Mouse (Mus musculus): ENCODE measurements at regions not wholly inside any gene's neighbourhood (a gene's known extent, or its start where the extent isn't known, plus 50 kb on each side); places are given as distances from the start of the nearest gene placed in this dataset.
A peak's percentile ranks its signal among the peaks of the same experiment; 100 is the strongest.
"Not testable (repeated sequence)": the region's sequence is repeated elsewhere in the genome, so short reads cannot be mapped to it uniquely, and the experiment has no call there.

GRCm38 (mm10) chr10:108111398-108111797 is 50.6 kb upstream of the Ppp1r12a start:
- no peak for DNase-seq

GRCm38 (mm10) chr10:108110891-108111290 is 51.1 kb upstream of the Ppp1r12a start:
- DNase-seq: no peak

GRCm38 (mm10) chr10:108110197-108110596 is 51.8 kb upstream of the Ppp1r12a start:
- DNase-seq: no peak

GRCm38 (mm10) chr10:108108500-108108899 is 53.5 kb upstream of the Ppp1r12a start:
- DNase-seq: not testable (repeated sequence)

GRCm38 (mm10) chr10:108101521-108101920 is 60.5 kb upstream of the Ppp1r12a start:
- DNase-seq: no peak

GRCm38 (mm10) chr10:108093043-108093442 is 69.0 kb upstream of the Ppp1r12a start:
- no peak for DNase-seq

GRCm38 (mm10) chr10:108089375-108089981 is 72.5 kb upstream of the Ppp1r12a start:
- no peak for DNase-seq

GRCm38 (mm10) chr10:108088883-108089282 is 73.1 kb upstream of the Ppp1r12a start:
- peak; percentile 35 for DNase-seq

GRCm38 (mm10) chr10:108088209-108088608 is 73.8 kb upstream of the Ppp1r12a start:
- DNase-seq: no peak

GRCm38 (mm10) chr10:108083220-108083619 is 78.8 kb upstream of the Ppp1r12a start:
- DNase-seq: no peak

- no peak for DNase-seq
Measured at GRCm38 (mm10) chr10:108075144-108075543, 86.8 kb upstream of the Ppp1r12a start.

GRCm38 (mm10) chr10:108073828-108074227 is 88.2 kb upstream of the Ppp1r12a start:
- DNase-seq: no peak

- DNase-seq: no peak
Measured at GRCm38 (mm10) chr10:108072211-108072610, 89.8 kb upstream of the Ppp1r12a start.

- peak; percentile 85 for DNase-seq
Measured at GRCm38 (mm10) chr10:108071424-108071823, 90.6 kb upstream of the Ppp1r12a start.

- peak; percentile 36 for DNase-seq
Measured at GRCm38 (mm10) chr10:108067723-108068122, 94.3 kb upstream of the Ppp1r12a start.

GRCm38 (mm10) chr10:108066241-108066640 is 95.8 kb upstream of the Ppp1r12a start:
- no peak for DNase-seq

- no peak for DNase-seq
Measured at GRCm38 (mm10) chr10:108061813-108062435, 100.1 kb upstream of the Ppp1r12a start.

- DNase-seq: no peak
Measured at GRCm38 (mm10) chr10:108060554-108060953, 101.4 kb upstream of the Ppp1r12a start.

- DNase-seq: no peak
Measured at GRCm38 (mm10) chr10:108051637-108052036, 110.4 kb upstream of the Ppp1r12a start.

GRCm38 (mm10) chr10:108048426-108048825 is 113.6 kb upstream of the Ppp1r12a start:
- peak; percentile 6 for DNase-seq

- peak; percentile 48 for DNase-seq
Measured at GRCm38 (mm10) chr10:108043519-108043918, 118.5 kb upstream of the Ppp1r12a start.

GRCm38 (mm10) chr10:108040027-108040426 is 122.0 kb upstream of the Ppp1r12a start:
- no peak for DNase-seq

- no peak for DNase-seq
Measured at GRCm38 (mm10) chr10:108036486-108037109, 124.7 kb upstream of the Otogl start.

GRCm38 (mm10) chr10:108034068-108034467 is 122.1 kb upstream of the Otogl start:
- no peak for DNase-seq

All from lung, postnatal 36 days (tissue).